14 mouse cellular contexts compared by ENCODE assay signal in the genomic region with DNA sequence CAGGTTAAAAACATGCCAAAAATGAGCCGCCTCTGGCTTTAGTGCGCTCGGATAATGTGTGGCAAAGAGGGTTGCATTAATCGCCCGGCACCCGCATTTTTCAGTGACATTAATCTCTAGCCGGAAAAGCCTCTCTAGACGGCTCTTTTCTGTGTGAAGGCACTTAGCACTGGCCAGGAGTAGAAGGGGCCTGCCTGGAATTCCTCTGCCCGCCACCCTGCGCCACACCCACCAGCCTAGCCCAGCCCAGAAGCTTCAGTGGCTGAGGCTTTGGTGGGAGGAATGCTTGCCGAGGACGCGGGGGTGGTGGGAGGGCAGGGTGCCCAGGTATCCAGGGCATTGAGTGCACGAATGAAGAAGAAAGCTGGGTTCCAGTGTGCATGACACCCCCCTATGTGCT.
A peak's percentile ranks its signal among the peaks of the same experiment; 100 is the strongest.
DNase-seq lines count a peak whose midpoint lies in the region; ATAC-seq lines count a peak whose summit lies in the region.
"Had no signal": no experiment of that assay in that cellular context is flagged by ENCODE, and none has a peak within 500 bp of the region (broad histone marks: within the 10 kb centered on the region; RNA-seq: fewer than 3 reads in every experiment).

No protein-coding gene starts in this region.

- peak overlapping the region; percentile 60 for H3K27ac ChIP-seq in lung, embryonic 15.5 days
- H3K27ac ChIP-seq in forebrain, embryonic 15.5 days (replicated peaks): no peak overlapping the region
- H3K27ac ChIP-seq: hindbrain, embryonic 14.5 days had no signal

- no peak overlapping the region for H3K4me3 ChIP-seq in lung, embryonic 15.5 days
- no peak overlapping the region for H3K4me3 ChIP-seq in forebrain, embryonic 15.5 days
- H3K4me3 ChIP-seq: limb, embryonic 12.5 days had no signal

- 11% methylated on average over 14 of the region's 14 CpGs for WGBS in lung, embryonic 15.5 days
- WGBS in forebrain, embryonic 15.5 days: 36% methylated on average over 14 of the region's 14 CpGs

- peak overlapping the region; percentile 23 for H3K4me2 ChIP-seq in lung, embryonic 15.5 days
- no peak overlapping the region for H3K4me2 ChIP-seq in forebrain, embryonic 15.5 days (replicated peaks)
- H3K4me2 ChIP-seq: hindbrain, embryonic 14.5 days; limb, embryonic 12.5 days had no signal

- H3K9me3 ChIP-seq in lung, embryonic 15.5 days: no peaks in the 10 kb centered on the region
- no peaks in the 10 kb centered on the region for H3K9me3 ChIP-seq in forebrain, embryonic 15.5 days
- H3K9me3 ChIP-seq: G1E; limb, embryonic 12.5 days had no signal

- no peak overlapping the region for H3K9ac ChIP-seq in lung, embryonic 15.5 days
- no peak overlapping the region for H3K9ac ChIP-seq in forebrain, embryonic 15.5 days (replicated peaks)
- H3K9ac ChIP-seq: hindbrain, embryonic 14.5 days; limb, embryonic 12.5 days had no signal

- peaks cover 14% of the 10 kb centered on the region; the same call in 1 of the 2 replicates for H3K27me3 ChIP-seq in lung, embryonic 15.5 days
- no peaks in the 10 kb centered on the region for H3K27me3 ChIP-seq in forebrain, embryonic 15.5 days
- H3K27me3 ChIP-seq: limb, embryonic 12.5 days had no signal

- intact Hi-C loops in gastrocnemius, postnatal 36 days (cut with DNase I): no loop called here

- H3K4me1 ChIP-seq in lung, embryonic 15.5 days: peaks cover 40% of the 10 kb centered on the region
- no peaks in the 10 kb centered on the region for H3K4me1 ChIP-seq in forebrain, embryonic 15.5 days

- peak; percentile 79 for ATAC-seq in lung, embryonic 15.5 days (ENCODE audit: borderline replicate concordance, extremely low read depth, low FRiP score, low TSS enrichment)
- ATAC-seq in forebrain, embryonic 15.5 days (replicated peaks): no peak

- H3K36me3 ChIP-seq in lung, embryonic 15.5 days: no peaks in the 10 kb centered on the region
- H3K36me3 ChIP-seq in forebrain, embryonic 15.5 days: no peaks in the 10 kb centered on the region
- H3K36me3 ChIP-seq: G1E; limb, embryonic 12.5 days had no signal

- DNase-seq in embryo, embryonic 10 days (ENCODE audit: low spot score): peak; percentile 13
- no peak for DNase-seq in embryo, embryonic 11 days
- peak; percentile 51 to 72 for DNase-seq in kidney, postnatal 4 days
- DNase-seq in kidney, adult 9 months: no peak
- peak; percentile 39 for DNase-seq in 3134 (ENCODE audit: extremely low read depth, insufficient read length, low spot score)
- DNase-seq in gastrocnemius, postnatal 36 days: no peak
- DNase-seq: adrenal gland, adult 8-10 months; cerebellum, adult 18-20 months; thymus, postnatal 25 days had no signal

Comparison
In these comparisons a context has a peak if more than half of its experiments do, and no peak if none do; other contexts are left out.
1. DNase-seq: peak in embryo, embryonic 10 days (single experiment), kidney, postnatal 4 days (2 of 2) and 3134 (single experiment); none in embryo, embryonic 11 days (single experiment), kidney, adult 9 months (single experiment) and gastrocnemius, postnatal 36 days (0 of 2).